Mouse (Mus musculus): ENCODE measurements around the gene March9.

Gene March9

GRCm38 (mm10) chr10:127059968-127060916 is at the start of gene March9:
March9 (minus strand) TSS chr10:127060184.
- no peak for DNase-seq (ENCODE audit: low spot score)

GRCm38 (mm10) chr10:127108262-127108583 is 48.2 kb upstream of the March9 start:
- DNase-seq (ENCODE audit: low spot score) = no peak

GRCm38 (mm10) chr10:127107563-127108261 is 47.7 kb upstream of the March9 start:
- no peak for DNase-seq (ENCODE audit: low spot score)

- DNase-seq (ENCODE audit: low spot score) = no peak
Observed at GRCm38 (mm10) chr10:127103631-127104030, 43.6 kb upstream of the March9 start.

GRCm38 (mm10) chr10:127101151-127101550 is 41.2 kb upstream of the March9 start:
- no peak for DNase-seq (ENCODE audit: low spot score)

GRCm38 (mm10) chr10:127100414-127100813 is 40.4 kb upstream of the March9 start:
- DNase-seq (ENCODE audit: low spot score) = no peak

- no peak for DNase-seq (ENCODE audit: low spot score)
Observed at GRCm38 (mm10) chr10:127099868-127100267, 39.9 kb upstream of the March9 start.

GRCm38 (mm10) chr10:127099191-127099590 is 39.2 kb upstream of the March9 start:
- DNase-seq (ENCODE audit: low spot score) = no peak

- no peak for DNase-seq (ENCODE audit: low spot score)
Observed at GRCm38 (mm10) chr10:127098514-127098913, 38.5 kb upstream of the March9 start.

- no peak for DNase-seq (ENCODE audit: low spot score)
Observed at GRCm38 (mm10) chr10:127094382-127094802, 34.4 kb upstream of the March9 start.

GRCm38 (mm10) chr10:127092742-127093141 is 32.8 kb upstream of the March9 start:
- DNase-seq (ENCODE audit: low spot score) = no peak

- no peak for DNase-seq (ENCODE audit: low spot score)
Observed at GRCm38 (mm10) chr10:127091507-127092396, 31.8 kb upstream of the March9 start.

- DNase-seq (ENCODE audit: low spot score) = no peak
Observed at GRCm38 (mm10) chr10:127090560-127091411, 30.8 kb upstream of the March9 start.

GRCm38 (mm10) chr10:127085633-127086032 is 25.6 kb upstream of the March9 start:
- no peak for DNase-seq (ENCODE audit: low spot score)

- no peak for DNase-seq (ENCODE audit: low spot score)
Observed at GRCm38 (mm10) chr10:127085052-127085451, 25.1 kb upstream of the March9 start.

GRCm38 (mm10) chr10:127083915-127084306 is 23.9 kb upstream of the March9 start:
- DNase-seq (ENCODE audit: low spot score) = no peak

- DNase-seq (ENCODE audit: low spot score) = no peak
Observed at GRCm38 (mm10) chr10:127083292-127083914, 23.4 kb upstream of the March9 start.

GRCm38 (mm10) chr10:127081996-127082620 is 22.1 kb upstream of the March9 start:
- DNase-seq (ENCODE audit: low spot score) = no peak

GRCm38 (mm10) chr10:127080901-127081780 is 21.2 kb upstream of the March9 start:
- no peak for DNase-seq (ENCODE audit: low spot score)
